Mouse (Mus musculus) midbrain, postnatal 0 days (tissue): ENCODE measurements at regions not wholly inside any gene's neighbourhood (a gene's known extent, or its start where the extent isn't known, plus 50 kb on each side); places are given as distances from the start of the nearest gene placed in this dataset.

Experiments used
- ATAC-seq: fragments of 200-750 bp; cut with Nextera tagmentation; 2 replicates; pipeline ENCODE4 v1.8.0; 2017; ENCODE audit warnings: moderate number of reproducible peaks, mild to moderate bottlenecking, moderate TSS enrichment, moderate library complexity; ENCODE audit not compliant: low FRiP score
- DNase-seq: peaks from one replicate; pipeline ENCODE4 v3.0.0-alpha.2; 2015; ENCODE audit warnings: low spot score
- H3K27ac ChIP-seq: fragments of 300-500 bp; sonication (generic); 2 replicates; pipeline ENCODE4 v1.5.1; 2014; ENCODE audit warnings: low read depth, mild to moderate bottlenecking, low read length, mixed read lengths
- H3K27me3 ChIP-seq: fragments of 300-500 bp; sonication (generic); 2 replicates; pipeline ENCODE4 v1.6.1; 2014; ENCODE audit warnings: low read length, control low read depth, mixed read lengths; ENCODE audit not compliant: insufficient read depth
- H3K36me3 ChIP-seq: fragments of 300-500 bp; sonication (generic); 2 replicates; pipeline ENCODE4 v1.6.1; 2014; ENCODE audit warnings: low read length, control low read depth, mixed read lengths; ENCODE audit not compliant: insufficient read depth
- H3K4me1 ChIP-seq: fragments of 300-500 bp; sonication (generic); 2 replicates; pipeline ENCODE4 v1.6.1; 2014; ENCODE audit warnings: mild to moderate bottlenecking, control low read depth, antibody characterized with exemption, low read length, mixed read lengths; ENCODE audit not compliant: insufficient read depth
- H3K4me2 ChIP-seq: fragments of 300-500 bp; sonication (generic); 2 replicates; pipeline ENCODE4 v1.6.1; 2014; ENCODE audit warnings: low read depth, mild to moderate bottlenecking, low read length, mixed read lengths; ENCODE audit not compliant: poor library complexity, severe bottlenecking
- H3K4me3 ChIP-seq: fragments of 300-500 bp; sonication (generic); 2 replicates; pipeline ENCODE4 v1.5.1; 2014; ENCODE audit warnings: low read depth, mild to moderate bottlenecking, low read length, moderate library complexity
- H3K9ac ChIP-seq: fragments of 300-500 bp; sonication (generic); replicated peaks from 2 replicates; pipeline ENCODE4 v1.6.1; 2014; ENCODE audit warnings: mild to moderate bottlenecking, low read length, moderate library complexity, mixed read lengths; ENCODE audit not compliant: poor library complexity, severe bottlenecking
- H3K9me3 ChIP-seq: fragments of 300-500 bp; sonication (generic); 2 replicates; pipeline ENCODE4 v1.6.1; 2016; ENCODE audit warnings: low read length, control low read depth
- CTCF ChIP-seq: IDR thresholded peaks from 2 replicates; pipeline ENCODE4 v1.5.1; 2016; ENCODE audit warnings: antibody characterized with exemption, mild to moderate bottlenecking
- WGBS: fragments of 180-500 bp; shearing (Covaris S2); extraction: QIAGEN DNeasy Blood & Tissue Kit; methylation state at CpG from one replicate; pipeline ENCODE4 v1.1.7; 2014; 5-methylcytosine and 5-hydroxymethylcytosine counted together

DNA sequence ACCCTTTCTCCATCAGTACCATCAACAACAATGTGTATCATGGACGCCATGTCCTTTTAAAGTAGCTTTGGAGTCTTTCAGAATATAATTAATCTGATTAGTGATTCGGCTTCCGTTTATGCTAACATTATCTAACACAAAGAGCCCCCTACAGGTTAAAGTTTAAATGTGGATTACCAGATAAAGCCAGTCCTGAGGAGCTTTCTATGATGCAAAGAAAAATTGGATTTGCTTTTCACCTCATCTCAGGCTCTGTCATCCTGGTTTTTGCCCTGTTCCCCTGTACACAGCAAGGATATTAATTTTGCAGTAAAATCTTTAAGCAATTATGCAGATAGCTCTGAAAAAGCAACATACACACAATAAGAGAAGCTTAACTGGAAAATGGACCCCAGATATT lies 412.7 kb upstream of the Tbc1d2b start:
- WGBS = 10% methylated on average over 3 of the region's 3 CpGs
- no peak overlapping the region for H3K4me3 ChIP-seq
- H3K9ac ChIP-seq = no peak overlapping the region
- TF ChIP-seq CTCF = peak; percentile 28; the same call in 1 of the 2 replicates
- no peak for ATAC-seq
- H3K36me3 ChIP-seq = no peaks in the 10 kb centered on the region
- H3K27me3 ChIP-seq = peaks cover 3% of the 10 kb centered on the region; the same call in 1 of the 2 replicates
- DNase-seq = no peak
- H3K4me1 ChIP-seq = no peaks in the 10 kb centered on the region
- H3K9me3 ChIP-seq = no peaks in the 10 kb centered on the region
- no peak overlapping the region for H3K4me2 ChIP-seq
- no peak overlapping the region for H3K27ac ChIP-seq

DNA sequence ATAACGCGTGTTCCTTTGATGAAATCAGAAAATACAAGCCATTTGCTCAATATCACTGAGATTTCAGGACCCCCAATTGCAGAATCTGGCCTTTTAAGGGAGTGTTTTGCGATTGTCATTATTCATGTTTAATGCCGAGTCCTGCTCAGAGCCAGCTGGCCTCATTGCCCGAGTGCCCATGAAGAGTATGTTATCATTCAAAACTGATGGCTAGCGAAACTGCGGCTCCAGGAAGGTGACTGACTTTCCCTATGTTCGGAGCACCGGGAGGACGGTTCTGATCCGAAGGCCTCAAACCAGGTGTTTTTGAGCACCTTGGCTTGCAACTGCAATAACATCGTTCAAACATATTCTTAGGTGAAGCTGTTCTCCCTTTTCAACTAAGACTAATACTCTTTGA lies 419.5 kb upstream of the Tbc1d2b start:
- H3K27me3 ChIP-seq = peaks cover 27% of the 10 kb centered on the region
- H3K4me1 ChIP-seq = no peaks in the 10 kb centered on the region
- no peak for ATAC-seq
- H3K4me3 ChIP-seq = no peak overlapping the region
- no peak for TF ChIP-seq CTCF
- no peaks in the 10 kb centered on the region for H3K36me3 ChIP-seq
- 57% methylated on average over 12 of the region's 12 CpGs for WGBS
- H3K27ac ChIP-seq = no peak overlapping the region
- peak; percentile 68 for DNase-seq
- H3K4me2 ChIP-seq = no peak overlapping the region
- no peak overlapping the region for H3K9ac ChIP-seq
- H3K9me3 ChIP-seq = no peaks in the 10 kb centered on the region

DNA sequence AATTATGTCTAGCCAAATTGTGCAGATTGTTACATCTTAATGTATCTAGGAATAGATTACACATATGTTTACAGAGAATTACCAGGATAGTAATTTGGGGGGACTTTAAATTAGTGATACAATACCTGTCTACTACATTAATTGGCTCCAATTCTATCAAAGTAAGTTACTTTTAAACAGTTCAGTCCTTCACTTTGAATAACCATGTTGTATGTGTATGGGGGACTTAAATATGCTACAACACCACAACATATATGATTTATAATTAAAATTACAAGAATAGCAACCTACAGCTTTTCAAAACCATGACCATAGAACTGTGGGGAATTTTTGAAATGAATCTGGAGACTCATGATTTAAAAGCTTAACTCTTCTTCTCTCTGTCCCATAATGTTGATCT lies 420.5 kb upstream of the Tbc1d2b start:
- peaks cover 32% of the 10 kb centered on the region for H3K27me3 ChIP-seq
- H3K36me3 ChIP-seq = no peaks in the 10 kb centered on the region
- no peak for ATAC-seq
- H3K4me2 ChIP-seq = no peak overlapping the region
- no peak for DNase-seq
- no peaks in the 10 kb centered on the region for H3K4me1 ChIP-seq
- TF ChIP-seq CTCF = no peak
- no peak overlapping the region for H3K9ac ChIP-seq
- H3K9me3 ChIP-seq = no peaks in the 10 kb centered on the region
- H3K4me3 ChIP-seq = no peak overlapping the region
- H3K27ac ChIP-seq = no peak overlapping the region

DNA sequence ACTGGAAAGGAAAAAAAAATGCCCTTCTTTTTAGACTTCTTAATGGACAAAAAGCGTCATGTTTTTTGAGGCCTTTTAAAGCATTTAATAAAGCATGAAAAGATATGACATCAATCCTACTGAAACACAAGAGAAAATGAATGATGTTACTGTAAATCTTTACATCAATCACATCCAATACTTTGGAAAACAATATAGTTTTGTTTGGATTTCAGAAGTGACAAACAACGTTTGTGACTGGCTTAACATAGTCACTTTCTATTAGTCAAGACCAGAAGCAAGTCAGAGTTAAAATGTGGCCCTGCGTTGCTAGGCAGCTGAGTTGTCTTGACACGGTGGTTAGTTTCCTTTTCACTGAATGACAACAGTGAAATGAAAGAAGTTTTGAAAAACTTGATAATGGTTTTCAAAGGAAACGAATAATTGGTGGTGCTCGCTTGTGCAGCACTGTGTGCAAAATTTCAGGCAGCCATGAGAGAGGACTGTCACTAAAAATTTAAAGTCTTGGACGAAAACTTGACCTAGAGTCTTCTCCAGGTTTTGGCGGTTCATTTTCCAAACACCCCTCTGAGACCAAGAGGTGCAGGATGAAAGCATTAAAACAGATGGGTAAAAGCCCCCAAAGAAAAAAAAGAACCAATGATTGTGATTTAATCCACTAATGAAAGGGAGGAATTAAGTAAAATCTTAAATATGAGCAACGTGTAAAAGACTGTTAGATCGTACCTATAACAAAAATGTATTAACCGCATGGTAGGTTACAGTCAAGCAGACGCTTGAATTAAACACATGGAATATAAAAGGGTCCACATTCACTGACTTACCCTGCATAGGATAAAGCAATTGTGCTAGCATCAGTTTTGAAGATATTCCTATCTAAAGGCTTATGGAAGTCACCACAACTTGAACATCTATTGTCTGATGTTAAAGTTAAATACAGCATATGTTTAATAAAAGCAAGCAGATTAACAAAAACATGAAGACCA lies 421.4 kb upstream of the Tbc1d2b start:
- no peak overlapping the region for H3K4me3 ChIP-seq
- no peaks in the 10 kb centered on the region for H3K36me3 ChIP-seq
- no peak overlapping the region for H3K9ac ChIP-seq
- peak; percentile 36; the same call in 1 of the 2 replicates for ATAC-seq
- DNase-seq = peak; percentile 72
- peaks cover 32% of the 10 kb centered on the region for H3K27me3 ChIP-seq
- WGBS = 32% methylated on average over 12 of the region's 12 CpGs
- H3K9me3 ChIP-seq = no peaks in the 10 kb centered on the region
- H3K27ac ChIP-seq = no peak overlapping the region
- no peaks in the 10 kb centered on the region for H3K4me1 ChIP-seq
- no peak for TF ChIP-seq CTCF
- no peak overlapping the region for H3K4me2 ChIP-seq

DNA sequence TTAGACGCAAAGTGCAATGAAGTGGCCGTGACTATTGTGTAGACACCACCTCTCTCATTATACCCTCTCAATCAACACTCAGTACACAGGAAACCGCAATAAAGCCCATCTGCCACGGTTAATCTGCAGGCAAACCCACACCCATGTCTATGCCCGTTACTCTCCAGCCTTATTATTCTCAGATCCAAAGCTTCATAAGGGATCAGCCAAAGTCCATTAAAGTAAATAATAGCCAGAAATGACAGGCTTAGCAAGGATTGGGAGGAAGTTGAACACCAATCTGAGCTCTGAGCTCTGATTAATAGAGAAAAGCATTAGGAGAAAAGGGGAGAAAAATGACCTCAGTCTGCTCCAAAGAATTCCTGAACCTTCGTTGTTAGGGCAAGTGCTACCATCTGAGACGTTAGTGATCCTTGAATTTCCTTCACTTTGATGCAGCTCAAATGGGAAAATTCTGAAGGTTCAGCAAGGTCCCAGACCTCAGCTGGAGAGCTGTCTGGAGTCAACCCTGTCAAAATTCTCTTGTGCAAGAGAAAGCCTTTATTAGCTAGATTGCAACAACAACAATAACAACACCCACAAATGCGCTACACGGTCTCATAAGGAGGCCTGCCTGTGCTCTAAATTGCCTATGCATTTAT lies 422.5 kb upstream of the Tbc1d2b start:
- 27% methylated on average over 9 of the region's 9 CpGs for WGBS
- no peak for TF ChIP-seq CTCF
- no peak overlapping the region for H3K4me2 ChIP-seq
- no peak overlapping the region for H3K9ac ChIP-seq
- H3K4me1 ChIP-seq = no peaks in the 10 kb centered on the region
- ATAC-seq = peak; percentile 58; the same call in 1 of the 2 replicates
- no peak overlapping the region for H3K4me3 ChIP-seq
- DNase-seq = peak; percentile 84
- no peaks in the 10 kb centered on the region for H3K9me3 ChIP-seq
- H3K27me3 ChIP-seq = peaks cover 37% of the 10 kb centered on the region
- H3K36me3 ChIP-seq = no peaks in the 10 kb centered on the region
- peak overlapping the region; percentile 18; the same call in 1 of the 2 replicates for H3K27ac ChIP-seq
